Mouse (Mus musculus): ENCODE data around the gene Tbx21.

The Tbx21 gene

GRCm38 (mm10) chr11:97114671-97115601, at the start of gene Tbx21:
TSS of gene Tbx21 (minus strand) at chr11:97115331.
- DNase-seq (ENCODE audit: extremely low read depth, low read depth) = no peak

- DNase-seq (ENCODE audit: extremely low read depth, low read depth) = no peak
These were observed 45.2 kb upstream of the Tbx21 start for GRCm38 (mm10) chr11:97160341-97160740.

- DNase-seq (ENCODE audit: extremely low read depth, low read depth) = no peak
These were observed 41.9 kb upstream of the Tbx21 start for GRCm38 (mm10) chr11:97156999-97157398.

- DNase-seq (ENCODE audit: extremely low read depth, low read depth) = no peak
These were observed 37.6 kb upstream of the Tbx21 start for GRCm38 (mm10) chr11:97152662-97153287.

- peak; percentile 27 for DNase-seq (ENCODE audit: extremely low read depth, low read depth)
These were observed 36.9 kb upstream of the Tbx21 start for GRCm38 (mm10) chr11:97152023-97152426.

- DNase-seq (ENCODE audit: extremely low read depth, low read depth) = no peak
These were observed 36.2 kb upstream of the Tbx21 start, which contains the start of gene Tbkbp1 for GRCm38 (mm10) chr11:97151343-97151801. TSS of gene Tbkbp1 (minus strand) at chr11:97151495.

GRCm38 (mm10) chr11:97150411-97151330, 35.5 kb upstream of the Tbx21 start:
- DNase-seq (ENCODE audit: extremely low read depth, low read depth) = peak; percentile 30

- DNase-seq (ENCODE audit: extremely low read depth, low read depth) = peak; percentile 60
These were observed 34.9 kb upstream of the Tbx21 start for GRCm38 (mm10) chr11:97149995-97150410.

GRCm38 (mm10) chr11:97149026-97149425, 33.9 kb upstream of the Tbx21 start:
- DNase-seq (ENCODE audit: extremely low read depth, low read depth) = no peak

- no peak for DNase-seq (ENCODE audit: extremely low read depth, low read depth)
These were observed 33.5 kb upstream of the Tbx21 start for GRCm38 (mm10) chr11:97148591-97148990.

GRCm38 (mm10) chr11:97147333-97147732, 32.2 kb upstream of the Tbx21 start:
- DNase-seq (ENCODE audit: extremely low read depth, low read depth) = no peak

GRCm38 (mm10) chr11:97146724-97147123, 31.6 kb upstream of the Tbx21 start:
- DNase-seq (ENCODE audit: extremely low read depth, low read depth) = peak; percentile 33

- DNase-seq (ENCODE audit: extremely low read depth, low read depth) = no peak
These were observed 30.8 kb upstream of the Tbx21 start for GRCm38 (mm10) chr11:97145951-97146350.

GRCm38 (mm10) chr11:97145320-97145719, 30.2 kb upstream of the Tbx21 start:
- no peak for DNase-seq (ENCODE audit: extremely low read depth, low read depth)

GRCm38 (mm10) chr11:97143196-97143900, 28.2 kb upstream of the Tbx21 start:
- DNase-seq (ENCODE audit: extremely low read depth, low read depth) = no peak

- no peak for DNase-seq (ENCODE audit: extremely low read depth, low read depth)
These were observed 27.1 kb upstream of the Tbx21 start for GRCm38 (mm10) chr11:97142159-97142608.

- DNase-seq (ENCODE audit: extremely low read depth, low read depth) = no peak
These were observed 25.7 kb upstream of the Tbx21 start for GRCm38 (mm10) chr11:97140811-97141210.

GRCm38 (mm10) chr11:97139256-97139655, 24.1 kb upstream of the Tbx21 start:
- DNase-seq (ENCODE audit: extremely low read depth, low read depth) = no peak

GRCm38 (mm10) chr11:97138554-97139226, 23.6 kb upstream of the Tbx21 start:
- DNase-seq (ENCODE audit: extremely low read depth, low read depth) = no peak

GRCm38 (mm10) chr11:97133270-97133669, 18.1 kb upstream of the Tbx21 start:
- no peak for DNase-seq (ENCODE audit: extremely low read depth, low read depth)
